Comparison of ENCODE assay signal across 25 mouse cellular contexts in genomic region chr17:79653171-79653570, GRCm38 (mm10). TPM values are rescaled to one million over a fixed set of nuclear protein-coding genes. Genes with fewer than 3 reads are reported as not detected.
DNase-seq lines count a peak whose midpoint lies in the region; ATAC-seq and TF ChIP-seq lines count a peak whose summit lies in the region.
"Had no signal": no experiment of that assay in that cellular context is flagged by ENCODE, and none has a peak within 500 bp of the region (broad histone marks: within the 10 kb centered on the region; RNA-seq: fewer than 3 reads in every experiment).

No protein-coding gene starts in this region.

- no peak overlapping the region for H3K4me2 ChIP-seq in midbrain, embryonic 11.5 days
- H3K4me2 ChIP-seq in midbrain, embryonic 15.5 days: no peak overlapping the region
- H3K4me2 ChIP-seq: embryonic facial prominence, embryonic 12.5 days; forebrain, embryonic 13.5 days; forebrain, embryonic 15.5 days had no signal

- in situ Hi-C loops in ES-E14 (cut with MboI; ENCODE audit: low sequenced_read_pairs in 2 of 2, unreplicated experiment in 2 of 2): no loop called here

- no peak for ATAC-seq in midbrain, embryonic 11.5 days (ENCODE audit: low FRiP score)
- ATAC-seq in midbrain, embryonic 15.5 days (replicated peaks): no peak
- ATAC-seq: activated CD4-positive, CD25-positive, alpha-beta regulatory T cell, adult 4 months; CD4-positive, CD25-positive, alpha-beta regulatory T cell, adult 4 months; forebrain, embryonic 13.5 days; forebrain, embryonic 15.5 days; forebrain, postnatal 0 days; Patski had no signal

- H3K4me3 ChIP-seq in midbrain, embryonic 11.5 days (ENCODE audit: low read depth, low read length): no peak overlapping the region
- no peak overlapping the region for H3K4me3 ChIP-seq in midbrain, embryonic 15.5 days
- H3K4me3 ChIP-seq in ES-E14 (ENCODE audit: insufficient read depth in 1 of 2, low read depth in 1 of 2, low read length in 2 of 2, poor library complexity in 1 of 2, severe bottlenecking in 1 of 2): no peak overlapping the region
- H3K4me3 ChIP-seq in limb, embryonic 10.5 days: no peak overlapping the region
- H3K4me3 ChIP-seq: embryonic facial prominence, embryonic 10.5 days; embryonic facial prominence, embryonic 12.5 days; forebrain, embryonic 13.5 days; forebrain, embryonic 15.5 days had no signal

- no peaks in the 10 kb centered on the region for H3K36me3 ChIP-seq in midbrain, embryonic 11.5 days (ENCODE audit: control insufficient read depth, insufficient read depth, low read length)
- no peaks in the 10 kb centered on the region for H3K36me3 ChIP-seq in midbrain, embryonic 15.5 days (replicated peaks)
- H3K36me3 ChIP-seq in ES-E14 (ENCODE audit: control insufficient read depth, insufficient read depth, low read length, poor library complexity, severe bottlenecking): peaks cover 2% of the 10 kb centered on the region
- H3K36me3 ChIP-seq in limb, embryonic 10.5 days: no peaks in the 10 kb centered on the region
- H3K36me3 ChIP-seq: embryonic facial prominence, embryonic 10.5 days; embryonic facial prominence, embryonic 12.5 days; forebrain, embryonic 15.5 days had no signal

- H3K9ac ChIP-seq in midbrain, embryonic 11.5 days (ENCODE audit: low read length): no peak overlapping the region
- H3K9ac ChIP-seq in midbrain, embryonic 15.5 days: no peak overlapping the region
- H3K9ac ChIP-seq in ES-E14 (ENCODE audit: insufficient read depth, low read depth, low read length, poor library complexity, severe bottlenecking): no peak overlapping the region
- H3K9ac ChIP-seq: embryonic facial prominence, embryonic 12.5 days; forebrain, embryonic 13.5 days; forebrain, embryonic 15.5 days; forebrain, postnatal 0 days had no signal

- DNase-seq in midbrain, embryonic 11.5 days (ENCODE audit: low spot score, missing footprints): peak; percentile 65
- no peak for DNase-seq in ES-E14 (ENCODE audit: low read depth, low spot score)
- DNase-seq in ZHBTc4 (ENCODE audit: low read depth, low spot score): peak; percentile 12
- no peak for DNase-seq in Muller cell, postnatal 12 days (ENCODE audit: inconsistent ontology term)
- DNase-seq in cerebellum, adult 11 months: no peak
- no peak for DNase-seq in limb, embryonic 10.5 days (ENCODE audit: low spot score)
- DNase-seq: adrenal gland, adult 8-10 months; adrenal gland, postnatal 14 days; B cell, adult 2 months; cerebellum, adult 11-12 months; cerebellum, adult 2 months; cerebellum, adult 9-10 months; cerebellum, postnatal 10 days; cerebellum, postnatal 25 days; forebrain, postnatal 0 days had no signal

- 92% methylated on average over 1 of the region's 1 CpGs for WGBS in midbrain, embryonic 11.5 days
- WGBS in midbrain, embryonic 15.5 days: 89% methylated on average over 1 of the region's 1 CpGs
- 74% methylated on average over 1 of the region's 1 CpGs for WGBS in limb, embryonic 10.5 days

- H3K4me1 ChIP-seq in midbrain, embryonic 11.5 days (ENCODE audit: control insufficient read depth, insufficient read depth, low read length): no peaks in the 10 kb centered on the region
- no peaks in the 10 kb centered on the region for H3K4me1 ChIP-seq in midbrain, embryonic 15.5 days
- H3K4me1 ChIP-seq in ES-E14 (ENCODE audit: control insufficient read depth in 2 of 2, insufficient read depth in 2 of 2, low read length in 2 of 2, poor library complexity in 1 of 2): peaks cover 2 to 4% of the 10 kb centered on the region in 2 experiments; a peak in 1 of 4 replicates
- no peaks in the 10 kb centered on the region for H3K4me1 ChIP-seq in limb, embryonic 10.5 days
- H3K4me1 ChIP-seq: forebrain, embryonic 13.5 days; forebrain, embryonic 15.5 days had no signal

- H3K27me3 ChIP-seq in midbrain, embryonic 11.5 days (ENCODE audit: control insufficient read depth, insufficient read depth, low read length): no peaks in the 10 kb centered on the region
- H3K27me3 ChIP-seq in midbrain, embryonic 15.5 days (replicated peaks): no peaks in the 10 kb centered on the region
- H3K27me3 ChIP-seq in limb, embryonic 10.5 days (ENCODE audit: low read depth, poor library complexity, severe bottlenecking): no peaks in the 10 kb centered on the region
- H3K27me3 ChIP-seq: CH12.LX; embryonic facial prominence, embryonic 12.5 days; forebrain, embryonic 13.5 days; forebrain, embryonic 15.5 days; Patski had no signal

- no peak overlapping the region for H3K27ac ChIP-seq in midbrain, embryonic 11.5 days (ENCODE audit: low read depth, low read length)
- H3K27ac ChIP-seq in midbrain, embryonic 15.5 days: no peak overlapping the region
- peak overlapping the region; percentile 18; the same call in 1 of the 2 replicates for H3K27ac ChIP-seq in ES-E14 (ENCODE audit: insufficient read depth, low read depth, low read length, poor library complexity, severe bottlenecking)
- no peak overlapping the region for H3K27ac ChIP-seq in limb, embryonic 10.5 days
- H3K27ac ChIP-seq: embryonic facial prominence, embryonic 10.5 days; embryonic facial prominence, embryonic 12.5 days; forebrain, embryonic 13.5 days; forebrain, embryonic 15.5 days had no signal

- no peaks in the 10 kb centered on the region for H3K9me3 ChIP-seq in midbrain, embryonic 11.5 days (ENCODE audit: control insufficient read depth, low read length)
- H3K9me3 ChIP-seq in midbrain, embryonic 15.5 days: no peaks in the 10 kb centered on the region
- no peaks in the 10 kb centered on the region for H3K9me3 ChIP-seq in ES-E14 (ENCODE audit: control insufficient read depth, insufficient read depth, low read depth, low read length)
- H3K9me3 ChIP-seq in limb, embryonic 10.5 days (replicated peaks): no peaks in the 10 kb centered on the region
- H3K9me3 ChIP-seq: embryonic facial prominence, embryonic 10.5 days; embryonic facial prominence, embryonic 12.5 days; forebrain, embryonic 13.5 days; forebrain, embryonic 15.5 days had no signal

TF ChIP-seq in ES-E14, 5 proteins besides CTCF, POLR2A, EP300 and RAD21:
- TF ChIP-seq MAFK (IDR thresholded peaks at IDR 0.05; ENCODE audit: insufficient read depth, low read depth, low read length) (no peak), HCFC1 (IDR thresholded peaks at IDR 0.05; ENCODE audit: borderline replicate concordance, insufficient read depth, low read length) (no peak), ZNF384 (IDR thresholded peaks at IDR 0.05; ENCODE audit: low read depth, low read length) (no peak), ZC3H11A (IDR thresholded peaks at IDR 0.05; ENCODE audit: borderline replicate concordance, low read depth, low read length) (no peak), CHD2 (IDR thresholded peaks at IDR 0.05; ENCODE audit: low read depth, low read length) (no peak)
TF ChIP-seq in ES-E14: peak in this region for 0.

RNA-seq across cellular contexts. Expression of gene Rmdn2, which starts 41.5 kb away (rescaled TPM):
- 5.7 and 7.2 TPM in 2 replicates for polyA plus RNA-seq in midbrain, embryonic 11.5 days (2014; fragmentation: Nextera tagmentation; extraction: Ambion mirVana)
- 8.6 and 8.8 TPM in 2 replicates for polyA plus RNA-seq in midbrain, embryonic 15.5 days (2015; fragmentation: Nextera tagmentation; extraction: Ambion mirVana)
- 6.3 and 11.3 TPM in 2 replicates for total RNA-seq in ES-E14 (2012; rRNA removed)
- polyA plus RNA-seq in limb, embryonic 10.5 days (2016; fragmentation: Nextera tagmentation; extraction: Ambion mirVana): 7.2 and 10.0 TPM in 2 replicates
- total RNA-seq: MEL had no signal

Comparison
In these comparisons a context has a peak if more than half of its experiments do, and no peak if none do; other contexts are left out.
1. DNase-seq: peak in midbrain, embryonic 11.5 days (single experiment) and ZHBTc4 (single experiment); none in ES-E14 (single experiment), Muller cell, postnatal 12 days (single experiment), cerebellum, adult 11 months (single experiment) and limb, embryonic 10.5 days (single experiment).